Mouse (Mus musculus) mouse embryonic stem cell (cell line): ENCODE data around the gene Celf1.

Source experiments
- in situ Hi-C, 2 experiments: fragments of 300-500 bp; cut with MboI; formaldehyde crosslinking; loops; 1 replicate in 1 of 2; 3 replicates in 1 of 2; pipeline ENCODE4 v1.14.3; 2019 to 2020; ENCODE audit warnings: low sequenced_read_pairs in 2 of 2, low pct_unique_long_range_greater_than_20kb in 1 of 2, mixed read lengths in 1 of 2; ENCODE audit not compliant: unreplicated experiment in 1 of 2

The Celf1 gene

GRCm38 (mm10) chr2:90931829-90932228, 8.4 kb upstream of the Celf1 start:
- in situ Hi-C loops, result no loop called here

GRCm38 (mm10) chr2:90932273-90932672, 7.9 kb upstream of the Celf1 start:
- in situ Hi-C loops, result no loop called here

DNA sequence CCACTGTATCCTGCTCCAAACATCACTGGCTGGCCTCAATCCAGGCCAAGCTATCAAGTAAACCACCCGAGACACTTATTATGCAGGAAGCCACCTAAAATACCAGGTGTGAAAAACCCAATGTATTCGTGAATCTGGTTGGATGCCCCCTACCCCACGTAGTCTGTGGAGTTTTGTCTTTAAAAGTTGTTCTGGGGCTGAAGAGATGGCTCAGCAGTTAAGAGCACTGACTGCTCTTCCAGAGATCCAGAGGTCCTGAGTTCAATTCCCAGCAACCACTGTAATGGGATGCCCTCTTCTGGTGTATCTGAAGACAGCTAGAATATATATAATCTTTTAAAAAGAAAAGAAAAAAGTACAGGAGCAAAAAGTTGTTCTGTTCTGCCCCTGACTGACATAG, 1.8 kb upstream of the Celf1 start:
- in situ Hi-C loops, result no loop called here

GRCm38 (mm10) chr2:90939750-90940149, 432 bp upstream of the Celf1 start:
- in situ Hi-C loops, result no loop called here

- in situ Hi-C loops, result no loop called here
Observed at GRCm38 (mm10) chr2:90941744-90942143, 1.6 kb downstream of the Celf1 start.

GRCm38 (mm10) chr2:90950149-90950548, 10.0 kb downstream of the Celf1 start:
- in situ Hi-C loops, result no loop called here

DNA sequence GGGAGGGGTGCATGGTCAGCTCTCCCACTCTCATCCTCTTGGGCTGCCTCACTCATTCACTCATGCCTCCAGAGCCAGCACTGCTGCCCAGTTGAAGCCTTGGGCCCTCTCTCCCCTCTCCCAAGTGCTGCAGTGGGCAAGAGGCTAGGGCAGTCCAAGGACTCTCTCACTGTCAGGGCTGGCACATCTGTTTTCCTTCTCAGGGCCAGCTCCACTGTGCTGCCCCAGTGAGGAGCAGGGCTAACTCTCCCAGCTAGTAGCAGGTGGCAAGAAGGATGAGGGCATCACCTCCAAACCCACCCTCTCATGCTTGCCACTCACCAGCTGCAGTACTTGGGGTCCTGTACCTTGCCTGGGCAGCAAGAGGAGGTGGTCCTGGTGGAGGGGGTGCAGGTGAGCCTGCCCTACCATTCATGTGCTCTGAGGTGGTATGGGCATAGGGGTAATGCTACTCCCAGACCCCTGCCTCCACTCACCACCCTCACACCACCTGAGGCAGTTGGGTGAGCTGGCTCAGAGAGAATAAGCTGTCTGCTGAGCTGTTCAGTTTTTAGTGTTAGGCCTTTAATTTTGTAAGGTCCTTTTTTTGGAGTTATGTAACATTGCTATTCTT, 10.5 kb downstream of the Celf1 start:
- in situ Hi-C loops, result no loop called here

DNA sequence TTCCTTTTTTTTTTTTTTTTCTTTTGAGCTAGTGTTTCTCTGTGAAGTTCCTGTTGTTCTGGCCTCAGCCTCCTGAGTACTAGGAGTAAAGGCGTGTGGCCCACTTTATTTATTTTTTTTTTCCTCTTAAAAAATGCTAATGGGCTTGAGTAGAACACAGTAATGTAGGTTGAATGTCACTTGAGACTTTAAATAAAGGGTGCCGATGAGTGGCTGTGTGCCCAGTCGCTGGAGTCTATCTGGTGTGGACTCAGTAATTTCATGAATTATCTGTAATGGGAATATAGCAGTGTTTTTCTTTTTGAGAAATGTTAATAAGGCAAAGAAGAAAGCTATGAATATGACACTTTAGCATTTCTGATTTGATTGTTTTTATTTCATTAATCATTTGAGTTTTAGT, 13.3 kb downstream of the Celf1 start:
- in situ Hi-C loops, result no loop called here

DNA sequence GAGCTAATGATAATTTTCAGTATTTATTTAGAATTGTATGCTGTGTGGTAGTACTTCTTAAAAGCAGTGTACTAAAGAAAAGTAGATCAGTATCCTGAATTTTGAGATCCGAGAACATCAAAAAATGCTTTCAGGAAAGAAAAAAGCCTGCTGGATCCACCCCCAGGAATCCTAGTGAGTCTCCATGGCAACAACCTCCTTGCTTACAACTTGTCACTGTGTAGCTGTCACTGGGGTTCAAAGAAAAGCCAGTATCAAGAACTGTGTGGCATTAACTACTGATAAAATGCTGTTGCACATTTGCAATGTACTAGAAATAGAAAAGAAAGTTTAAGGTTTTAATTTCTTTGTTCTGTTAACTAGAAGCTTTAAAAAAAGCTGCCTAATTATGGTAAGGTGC, 15.9 kb downstream of the Celf1 start:
- in situ Hi-C loops, result no loop called here

GRCm38 (mm10) chr2:90958856-90959255, 18.7 kb downstream of the Celf1 start:
- in situ Hi-C loops, result no loop called here

DNA sequence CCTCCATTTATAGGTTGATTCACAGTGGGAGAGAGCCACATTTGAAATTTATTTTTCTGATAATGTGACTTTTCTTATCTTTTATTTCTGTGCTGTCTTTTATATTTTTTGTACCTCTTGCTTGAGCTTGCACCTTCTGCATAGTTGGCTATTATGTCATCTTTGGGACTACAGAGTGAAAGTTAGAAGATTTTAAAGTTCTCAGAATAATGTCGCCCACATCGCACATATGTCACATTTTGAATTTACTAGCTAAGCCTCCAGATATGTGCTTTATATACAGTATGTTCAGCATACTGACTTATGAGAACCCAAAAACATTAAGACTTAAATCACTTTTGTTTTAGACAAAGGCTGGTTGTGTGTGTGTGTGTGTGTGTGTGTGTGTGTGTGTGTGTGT, 19.8 kb downstream of the Celf1 start:
- in situ Hi-C loops, result no loop called here

GRCm38 (mm10) chr2:90963304-90963703, 23.1 kb downstream of the Celf1 start:
- in situ Hi-C loops, result no loop called here

DNA sequence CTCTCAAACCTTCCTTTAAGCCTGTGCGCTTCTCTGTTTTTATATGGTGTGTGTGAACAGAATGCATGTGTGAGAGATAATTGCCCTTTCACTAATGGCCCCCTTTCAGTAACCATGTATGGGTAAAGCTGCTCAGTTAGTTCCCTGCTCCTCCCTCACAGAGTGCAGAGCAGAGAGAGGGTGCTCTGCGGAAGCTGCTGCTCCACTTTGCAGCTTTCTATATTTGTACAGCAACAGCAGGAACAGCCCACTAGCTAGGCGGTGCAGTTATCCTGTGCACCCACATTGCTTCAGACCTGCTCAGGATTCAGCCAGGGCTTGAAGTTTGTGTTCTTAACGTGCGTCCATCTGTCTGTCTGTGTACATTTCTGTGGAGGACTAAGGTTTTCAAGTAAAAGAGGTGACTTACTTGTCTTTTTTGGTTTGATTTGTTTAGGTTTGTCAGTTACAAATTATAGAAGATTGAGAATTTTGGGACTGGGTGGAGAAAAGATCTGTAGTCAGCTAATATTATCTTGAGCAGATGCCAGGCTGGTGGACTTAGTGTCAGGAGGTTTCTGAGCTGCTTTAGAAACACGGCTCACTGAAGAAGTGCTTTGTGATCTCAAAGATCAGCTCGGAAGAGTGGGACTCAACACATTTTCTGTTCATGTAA, 24.8 kb downstream of the Celf1 start:
- in situ Hi-C loops, result no loop called here

GRCm38 (mm10) chr2:90965466-90966080, 25.4 kb downstream of the Celf1 start:
- in situ Hi-C loops, result no loop called here

DNA sequence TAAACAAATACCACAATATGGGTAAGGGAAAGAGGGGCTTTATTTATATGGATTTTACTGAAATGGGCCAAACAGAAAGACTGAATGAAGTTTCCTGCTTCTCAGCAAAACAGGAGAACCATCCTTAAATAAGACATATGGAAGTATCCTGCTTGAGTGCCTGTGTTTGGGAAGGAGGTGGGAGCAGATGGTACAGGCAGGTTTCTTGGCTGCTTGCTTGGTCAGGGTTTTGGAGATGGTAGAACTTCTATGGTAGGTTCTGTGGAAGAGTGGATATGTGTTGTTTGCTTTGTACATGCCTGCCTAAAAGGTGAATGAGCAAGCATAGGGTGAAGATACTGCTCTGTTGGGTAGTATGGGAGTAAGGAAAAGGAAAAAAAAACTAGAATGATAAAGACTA, 30.4 kb downstream of the Celf1 start:
- in situ Hi-C loops, result no loop called here

DNA sequence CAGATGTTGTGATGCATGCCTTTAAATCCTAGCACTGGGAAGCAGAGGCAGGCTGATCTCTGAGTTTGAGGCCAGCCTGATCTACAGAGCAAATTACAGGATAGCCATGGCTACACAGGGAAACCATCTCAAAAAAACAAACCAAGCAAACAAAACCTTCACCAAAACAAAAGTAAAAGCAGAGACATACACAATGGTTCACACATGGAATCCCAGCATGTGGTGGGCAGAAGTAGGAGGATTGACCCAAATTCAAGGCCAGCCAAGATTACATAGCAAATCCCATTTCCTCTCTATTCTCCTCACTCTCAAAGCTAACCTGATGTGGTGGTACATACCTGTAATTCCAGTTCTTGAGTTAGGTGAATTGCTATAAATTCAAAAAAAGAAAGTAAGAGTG, 33.9 kb downstream of the Celf1 start:
- in situ Hi-C loops, result no loop called here

DNA sequence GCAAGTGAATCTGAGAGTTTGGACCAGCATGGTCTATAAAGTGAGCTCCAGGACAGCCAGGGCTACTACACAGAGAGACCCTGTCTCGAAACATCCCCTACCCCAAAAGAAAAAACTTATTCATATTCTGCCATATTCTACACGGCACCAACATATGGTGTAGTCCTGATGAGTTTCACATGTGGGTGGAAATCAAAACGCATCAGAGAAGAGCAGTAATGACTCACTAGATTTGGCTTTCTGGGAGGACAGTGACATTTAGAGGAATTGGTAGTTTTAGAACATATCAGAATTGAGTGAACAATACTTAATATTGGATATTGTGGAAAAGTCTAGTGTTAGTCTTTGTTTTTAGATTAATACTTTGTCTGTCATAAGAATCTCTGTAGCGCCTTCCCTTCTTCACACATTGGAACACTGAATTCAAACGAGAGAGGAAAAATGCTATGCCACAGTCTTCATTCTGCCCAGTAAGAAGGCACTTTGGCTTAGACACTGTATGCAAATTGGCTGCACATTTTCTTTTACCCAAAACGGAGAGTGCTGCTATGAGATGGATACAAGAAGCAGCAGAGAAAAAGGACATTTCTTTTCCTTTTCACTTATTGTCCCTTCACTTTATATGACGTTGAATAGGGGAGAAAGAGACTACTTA, 35.1 kb downstream of the Celf1 start:
- in situ Hi-C loops, result no loop called here

GRCm38 (mm10) chr2:90976590-90976989, 36.4 kb downstream of the Celf1 start:
- in situ Hi-C loops, result no loop called here

DNA sequence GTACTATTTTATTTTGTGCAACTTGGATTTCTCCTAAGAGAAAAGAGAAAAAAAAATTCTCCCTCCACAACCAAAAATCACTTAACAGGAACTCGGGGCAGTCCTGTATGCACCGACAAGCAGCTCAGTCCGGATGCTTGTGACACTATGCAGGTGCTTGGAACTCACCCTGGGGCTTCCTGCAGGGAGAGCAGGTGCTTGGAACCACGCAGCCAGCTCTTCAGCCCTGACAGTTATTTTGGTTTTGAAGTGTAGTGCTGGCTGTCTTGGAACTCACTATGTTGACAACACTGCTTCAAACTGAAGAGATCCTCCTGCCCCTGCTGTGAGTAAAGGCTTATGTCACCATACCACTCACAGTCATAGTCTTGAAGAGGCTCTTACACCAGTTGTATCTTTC, 37.1 kb downstream of the Celf1 start:
- in situ Hi-C loops, result no loop called here

DNA sequence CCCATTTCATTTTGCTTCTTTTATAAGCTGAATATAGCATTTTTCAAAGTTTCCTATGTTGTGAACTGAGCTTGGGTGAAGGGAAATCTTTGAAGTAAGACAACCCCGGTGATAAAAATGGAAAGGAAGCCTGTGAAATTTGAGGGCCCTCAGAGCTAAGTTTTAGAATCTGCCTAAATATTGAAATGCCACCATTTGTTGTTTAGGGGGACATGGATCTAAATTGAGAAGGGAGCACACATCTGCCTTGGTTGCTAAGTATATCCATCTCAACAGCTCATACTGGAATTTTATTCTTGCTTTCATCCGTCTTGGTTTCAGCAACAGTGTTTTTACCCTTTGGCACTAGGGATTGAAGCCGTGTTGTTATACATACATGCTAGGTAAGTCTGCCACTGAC, 45.9 kb downstream of the Celf1 start:
- in situ Hi-C loops, result no loop called here
